Mouse (Mus musculus): ENCODE measurements around the gene Stam2. TPM values are rescaled to one million over a fixed set of nuclear protein-coding genes. Genes with fewer than 3 reads are reported as not detected.

Gene Stam2
- polyA plus RNA-seq, 1 experiment = 0.06 TPM

DNA sequence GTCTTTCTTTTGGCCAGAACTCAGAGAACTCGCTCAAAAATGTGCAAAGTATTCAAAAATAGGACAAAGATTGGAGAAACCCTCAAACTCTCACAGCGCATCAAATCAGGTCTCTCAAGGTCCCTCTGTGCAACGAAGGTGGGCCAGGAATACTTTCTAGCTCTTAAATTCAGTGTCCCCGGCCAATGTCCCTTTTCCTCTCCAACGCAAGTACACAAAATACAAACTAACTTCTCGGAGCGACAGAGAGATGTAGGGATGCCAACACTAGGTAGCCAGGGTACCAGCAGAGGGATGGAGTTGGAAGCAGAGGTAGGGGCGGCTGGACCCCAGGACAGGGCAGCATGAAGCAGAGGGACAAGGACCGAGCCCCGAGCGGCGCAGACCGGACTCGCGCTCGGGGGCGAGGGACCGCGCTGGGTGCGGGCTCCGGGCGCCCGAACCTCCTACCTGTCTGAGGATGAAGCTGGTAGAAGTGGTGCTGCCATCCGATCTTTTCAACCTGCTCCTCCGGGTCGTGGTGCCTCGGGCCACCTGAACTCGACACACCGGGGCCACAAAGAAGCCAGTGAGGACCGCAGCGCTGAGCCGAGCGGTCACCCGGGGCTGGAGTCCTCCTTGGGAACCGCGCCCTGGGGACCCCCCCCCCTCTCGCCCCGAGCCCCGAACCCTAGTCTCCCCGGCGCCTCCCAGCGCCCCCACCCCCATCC, 66.6 kb downstream of the Stam2 start:
- H3K27me3 ChIP-seq (ENCODE audit: control insufficient read depth) = peaks cover 53% of the 10 kb centered on the region
- H3K4me3 ChIP-seq (replicated peaks) = no peak overlapping the region
- TF ChIP-seq GATA1 (IDR thresholded peaks at IDR 0.05; ENCODE audit: low read length) = no peak
- TF ChIP-seq TAL1 (IDR thresholded peaks at IDR 0.05; ENCODE audit: low read length) = no peak

DNA sequence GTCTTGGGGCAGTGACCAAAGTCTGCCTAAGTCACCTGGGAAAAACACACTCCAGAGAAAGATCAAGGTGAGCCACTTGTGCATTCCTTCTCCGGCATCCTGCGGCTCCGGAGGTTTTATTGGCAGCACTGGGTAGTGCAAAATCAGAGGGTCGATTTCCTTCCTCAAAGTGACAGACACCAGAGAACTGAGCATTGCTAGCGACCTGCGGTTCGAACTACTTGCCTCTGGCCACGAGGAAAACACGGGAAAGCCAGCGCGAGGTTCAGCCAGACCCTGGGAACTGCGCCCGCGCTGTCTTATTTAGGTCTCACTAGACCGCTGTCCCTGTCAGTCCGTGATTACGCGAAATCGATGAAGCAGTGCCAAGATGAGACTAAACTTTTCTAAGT, 67.2 kb downstream of the Stam2 start:
- H3K36me3 ChIP-seq (ENCODE audit: control insufficient read depth) = no peaks in the 10 kb centered on the region
- H3K9me3 ChIP-seq (ENCODE audit: control insufficient read depth, low read length) = no peaks in the 10 kb centered on the region
- H3K4me3 ChIP-seq (replicated peaks) = no peak overlapping the region
- TF ChIP-seq GATA1 (IDR thresholded peaks at IDR 0.05; ENCODE audit: low read length) = no peak
- no peaks in the 10 kb centered on the region for H3K4me1 ChIP-seq (ENCODE audit: control insufficient read depth)
- peaks cover 53% of the 10 kb centered on the region for H3K27me3 ChIP-seq (ENCODE audit: control insufficient read depth)

More for the DNA sequence above, 66.6 kb downstream of the Stam2 start:
- Histone ChIP-seq H3K36me3 (ENCODE audit: control insufficient read depth) (no peaks in the 10 kb centered on the region), H3K4me1 (ENCODE audit: control insufficient read depth) (no peaks in the 10 kb centered on the region), H3K9me3 (ENCODE audit: control insufficient read depth, low read length) (no peaks in the 10 kb centered on the region)

DNA sequence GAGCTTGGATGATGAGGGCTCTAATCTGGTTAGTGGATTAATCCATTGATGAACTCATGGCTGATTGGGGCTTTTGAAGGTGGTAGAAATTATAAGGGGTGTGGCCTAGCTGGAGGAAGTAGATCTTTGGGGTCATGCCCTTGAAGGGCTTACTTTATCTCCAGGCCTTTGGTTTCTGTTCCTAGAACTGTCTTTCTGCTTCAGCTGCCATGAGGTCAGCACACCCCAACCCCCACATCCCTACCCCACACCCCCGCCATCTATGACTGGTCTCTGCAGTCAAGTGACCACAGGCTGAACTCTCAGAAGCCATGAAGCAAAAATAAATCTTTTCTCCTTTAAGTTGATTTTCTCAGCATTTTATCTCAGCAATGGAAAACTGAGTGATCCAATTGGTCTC, 68.9 kb downstream of the Stam2 start:
- Histone ChIP-seq H3K27me3 (ENCODE audit: control insufficient read depth) (peaks cover 47% of the 10 kb centered on the region), H3K36me3 (ENCODE audit: control insufficient read depth) (no peaks in the 10 kb centered on the region), H3K4me3 (replicated peaks) (no peak overlapping the region), H3K4me1 (ENCODE audit: control insufficient read depth) (no peaks in the 10 kb centered on the region), H3K9me3 (ENCODE audit: control insufficient read depth, low read length) (no peaks in the 10 kb centered on the region)
- TF ChIP-seq TAL1 (IDR thresholded peaks at IDR 0.05; ENCODE audit: low read length) (no peak), GATA1 (IDR thresholded peaks at IDR 0.05; ENCODE audit: low read length) (no peak)

DNA sequence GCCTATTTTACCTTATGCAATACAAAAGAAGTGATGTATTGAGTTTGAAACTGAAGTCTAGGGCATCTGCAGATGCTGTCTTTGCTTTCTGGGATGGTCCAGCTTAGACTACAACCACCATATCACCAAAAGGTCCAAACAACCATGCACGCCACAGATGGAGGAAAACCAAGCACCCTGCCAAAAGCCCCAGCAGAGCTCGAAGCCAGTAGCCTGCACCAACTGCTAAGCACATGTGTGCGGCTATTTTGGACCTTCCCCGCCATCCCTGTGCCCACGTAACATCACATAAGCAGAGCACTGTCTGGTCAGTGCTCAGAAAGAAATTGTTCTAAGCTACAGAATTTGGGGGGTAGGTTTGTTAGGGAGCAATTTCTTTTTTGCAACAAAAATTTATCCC, 71.3 kb downstream of the Stam2 start:
- H3K27me3 ChIP-seq (ENCODE audit: control insufficient read depth) = peaks cover 23% of the 10 kb centered on the region
- TF ChIP-seq GATA1 (IDR thresholded peaks at IDR 0.05; ENCODE audit: low read length) (no peak), TAL1 (IDR thresholded peaks at IDR 0.05; ENCODE audit: low read length) (no peak)
- no peaks in the 10 kb centered on the region for H3K9me3 ChIP-seq (ENCODE audit: control insufficient read depth, low read length)
- H3K4me3 ChIP-seq (replicated peaks) = no peak overlapping the region
- H3K36me3 ChIP-seq (ENCODE audit: control insufficient read depth) = no peaks in the 10 kb centered on the region
- no peaks in the 10 kb centered on the region for H3K4me1 ChIP-seq (ENCODE audit: control insufficient read depth)

DNA sequence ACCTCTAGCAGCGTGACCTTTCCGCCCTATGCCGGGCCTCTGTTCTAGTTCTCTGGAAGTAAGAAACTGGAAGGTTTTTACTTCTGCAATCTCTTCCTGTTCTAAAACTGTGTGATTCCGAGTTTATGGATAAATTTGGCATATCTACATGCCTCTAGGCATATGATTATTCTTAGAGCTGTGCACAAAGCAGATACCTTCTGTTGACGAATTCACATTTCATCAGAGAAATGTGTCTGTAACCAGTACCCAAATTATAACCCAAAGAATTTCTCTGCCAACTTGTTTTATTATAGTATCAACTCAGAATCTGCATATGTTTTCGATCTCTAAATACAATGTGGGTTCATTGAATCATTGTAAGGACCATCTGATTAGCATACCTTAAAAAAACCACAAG, 73.6 kb downstream of the Stam2 start:
- H3K27me3 ChIP-seq (ENCODE audit: control insufficient read depth) = peaks cover 2% of the 10 kb centered on the region; the same call in 1 of the 2 replicates
- H3K4me1 ChIP-seq (ENCODE audit: control insufficient read depth) = no peaks in the 10 kb centered on the region
- no peak for TF ChIP-seq TAL1 (IDR thresholded peaks at IDR 0.05; ENCODE audit: low read length)
- TF ChIP-seq GATA1 (IDR thresholded peaks at IDR 0.05; ENCODE audit: low read length) = no peak
- no peaks in the 10 kb centered on the region for H3K9me3 ChIP-seq (ENCODE audit: control insufficient read depth, low read length)
- no peaks in the 10 kb centered on the region for H3K36me3 ChIP-seq (ENCODE audit: control insufficient read depth)
- H3K4me3 ChIP-seq (replicated peaks) = no peak overlapping the region

DNA sequence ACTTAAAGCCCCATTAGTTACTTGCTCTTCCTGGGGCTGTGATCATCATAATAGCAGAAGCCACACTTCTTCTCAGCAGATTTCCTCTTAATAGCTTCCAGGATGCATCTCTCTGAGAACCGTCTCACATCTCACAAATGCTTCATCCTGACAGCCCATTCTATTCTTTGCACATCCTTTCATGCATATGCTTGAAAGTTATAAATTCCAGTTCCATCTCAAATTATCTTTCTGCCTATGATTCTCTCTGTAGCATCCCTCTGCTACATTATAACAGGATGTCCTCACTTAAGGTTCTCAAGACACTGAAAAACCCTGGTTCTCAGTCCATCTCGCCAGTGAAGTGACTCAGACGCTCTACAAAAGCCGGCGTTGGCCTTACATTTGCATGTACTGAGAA, 85.4 kb downstream of the Stam2 start:
- Histone ChIP-seq H3K4me3 (replicated peaks) (no peak overlapping the region), H3K36me3 (ENCODE audit: control insufficient read depth) (no peaks in the 10 kb centered on the region), H3K4me1 (ENCODE audit: control insufficient read depth) (no peaks in the 10 kb centered on the region), H3K9me3 (ENCODE audit: control insufficient read depth, low read length) (no peaks in the 10 kb centered on the region), H3K27me3 (ENCODE audit: control insufficient read depth) (no peaks in the 10 kb centered on the region; the same call in 1 of the 2 replicates)
- TF ChIP-seq TAL1 (IDR thresholded peaks at IDR 0.05; ENCODE audit: low read length) (no peak), GATA1 (IDR thresholded peaks at IDR 0.05; ENCODE audit: low read length) (no peak)

DNA sequence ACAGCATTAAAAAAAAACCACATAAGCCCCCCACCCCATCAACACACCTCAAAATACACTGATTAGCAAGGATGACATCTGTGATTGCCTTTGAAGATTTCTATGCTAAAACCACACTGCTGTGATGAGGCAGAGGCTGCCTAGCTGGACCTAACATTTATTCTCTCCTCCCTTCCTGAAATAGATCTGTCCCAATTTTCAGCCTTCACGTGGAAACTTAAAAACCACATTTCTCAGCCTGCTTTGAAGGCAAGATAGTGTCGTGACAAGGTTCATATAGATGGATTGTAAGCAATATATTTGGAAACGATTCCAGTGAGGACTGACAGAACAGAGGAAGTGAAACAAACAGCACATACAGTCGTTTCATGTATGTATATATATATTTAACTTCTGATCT, 87.5 kb downstream of the Stam2 start:
- no peaks in the 10 kb centered on the region for H3K9me3 ChIP-seq (ENCODE audit: control insufficient read depth, low read length)
- H3K27me3 ChIP-seq (ENCODE audit: control insufficient read depth) = no peaks in the 10 kb centered on the region
- H3K4me1 ChIP-seq (ENCODE audit: control insufficient read depth) = no peaks in the 10 kb centered on the region
- TF ChIP-seq GATA1 (IDR thresholded peaks at IDR 0.05; ENCODE audit: low read length) (no peak), TAL1 (IDR thresholded peaks at IDR 0.05; ENCODE audit: low read length) (no peak)
- H3K4me3 ChIP-seq (replicated peaks) = no peak overlapping the region
- H3K36me3 ChIP-seq (ENCODE audit: control insufficient read depth) = no peaks in the 10 kb centered on the region

DNA sequence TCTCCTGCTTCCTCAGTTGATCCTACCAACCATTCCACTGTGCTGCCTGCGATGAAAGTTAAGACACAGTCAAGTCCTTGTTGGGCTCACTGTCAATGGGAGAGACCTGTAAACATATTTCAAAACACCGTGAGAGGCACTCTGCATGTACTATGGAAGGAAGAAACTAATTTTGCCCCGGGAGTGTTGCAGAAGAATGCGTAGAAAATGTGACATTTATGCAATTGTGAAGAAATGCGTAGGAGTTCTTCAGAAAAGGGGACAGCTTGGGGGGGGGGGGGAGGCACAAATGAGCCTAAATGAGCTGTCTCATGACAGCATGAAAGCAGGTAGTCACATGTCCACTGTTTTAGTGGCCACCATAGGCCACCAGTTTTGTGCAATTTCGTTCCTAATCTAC, 90.5 kb downstream of the Stam2 start:
- TF ChIP-seq GATA1 (IDR thresholded peaks at IDR 0.05; ENCODE audit: low read length) (no peak), TAL1 (IDR thresholded peaks at IDR 0.05; ENCODE audit: low read length) (no peak)
- no peaks in the 10 kb centered on the region for H3K27me3 ChIP-seq (ENCODE audit: control insufficient read depth)
- no peaks in the 10 kb centered on the region for H3K9me3 ChIP-seq (ENCODE audit: control insufficient read depth, low read length)
- no peak overlapping the region for H3K4me3 ChIP-seq (replicated peaks)
- H3K36me3 ChIP-seq (ENCODE audit: control insufficient read depth) = no peaks in the 10 kb centered on the region
- H3K4me1 ChIP-seq (ENCODE audit: control insufficient read depth) = no peaks in the 10 kb centered on the region

DNA sequence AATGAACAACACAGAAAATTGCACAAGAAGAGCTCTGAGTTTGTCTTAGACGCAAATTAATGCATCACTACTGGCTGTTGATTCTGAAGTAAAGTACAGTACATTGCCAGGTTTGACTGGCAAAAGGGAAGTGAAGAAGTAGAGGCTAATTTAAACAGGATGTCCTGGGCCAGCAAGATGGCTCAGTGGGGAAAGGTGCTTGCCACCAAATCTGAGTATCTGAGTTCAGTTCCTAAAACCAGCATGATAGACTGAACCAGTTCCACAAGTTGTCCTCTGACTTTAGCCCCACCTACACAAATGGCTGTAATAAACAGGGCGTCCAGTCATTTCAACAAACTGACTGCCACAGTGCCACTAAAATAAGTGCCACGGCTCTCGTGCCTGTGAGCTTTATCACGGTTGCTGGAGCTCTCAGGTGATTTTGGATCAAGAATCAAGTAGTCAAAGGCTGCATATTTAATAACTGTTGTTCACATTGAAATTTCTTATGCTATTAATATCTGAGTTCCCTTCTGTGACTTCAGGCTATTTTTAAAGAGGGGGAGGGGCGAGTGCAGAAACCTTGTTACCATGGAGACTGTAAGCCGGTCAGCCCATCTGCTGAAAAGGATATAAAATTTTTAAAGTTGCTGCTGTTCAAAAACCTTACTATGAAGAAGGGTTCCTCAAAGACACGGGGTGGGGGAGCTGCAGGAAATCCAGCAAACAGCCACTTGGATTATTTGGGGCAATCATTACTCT, 94.7 kb downstream of the Stam2 start:
- no peaks in the 10 kb centered on the region for H3K36me3 ChIP-seq (ENCODE audit: control insufficient read depth)
- TF ChIP-seq TAL1 (IDR thresholded peaks at IDR 0.05; ENCODE audit: low read length) = no peak
- TF ChIP-seq GATA1 (IDR thresholded peaks at IDR 0.05; ENCODE audit: low read length) = no peak
- H3K9me3 ChIP-seq (ENCODE audit: control insufficient read depth, low read length) = no peaks in the 10 kb centered on the region
- H3K27me3 ChIP-seq (ENCODE audit: control insufficient read depth) = no peaks in the 10 kb centered on the region
- H3K4me1 ChIP-seq (ENCODE audit: control insufficient read depth) = no peaks in the 10 kb centered on the region
- H3K4me3 ChIP-seq (replicated peaks) = no peak overlapping the region

Data from erythroblast, embryonic 14.5 days (primary cell).